Mouse (Mus musculus) ovary, adult 18-20 months (tissue): ENCODE data around the gene Hist1h3d.
"Not testable (repeated sequence)": the region's sequence is repeated elsewhere in the genome, so short reads cannot be mapped to it uniquely, and the experiment has no call there.

Experiments
- DNase-seq: peaks from one replicate; pipeline ENCODE4 v3.0.0; 2022; ENCODE audit warnings: low spot score, mixed read lengths

The Hist1h3d gene

DNA sequence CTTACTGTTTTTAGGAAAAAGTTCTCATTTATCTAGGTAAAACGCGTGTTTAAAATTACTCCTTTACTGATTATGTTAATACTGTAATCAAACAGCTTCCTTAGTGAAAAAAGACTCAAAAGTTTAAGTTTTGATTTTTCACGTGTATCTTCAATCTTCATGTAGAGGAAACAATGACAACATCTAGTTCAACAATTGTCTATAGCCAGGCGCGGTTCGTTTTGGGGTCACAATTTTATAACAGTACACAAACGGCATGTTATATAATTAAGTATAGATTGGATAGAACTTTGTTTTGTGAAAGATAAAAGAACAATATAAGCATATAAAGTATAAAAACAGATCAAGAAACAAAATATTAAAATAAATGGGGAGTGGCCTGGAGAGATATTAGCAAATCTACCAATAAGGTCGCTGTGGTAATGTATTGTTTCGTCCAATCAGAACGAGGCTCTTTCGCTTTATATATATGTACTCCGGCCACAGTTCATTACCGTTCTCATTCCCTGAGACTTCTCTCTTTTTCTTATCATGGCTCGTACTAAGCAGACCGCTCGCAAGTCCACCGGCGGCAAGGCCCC is at the start of gene Hist1h3d:
TSS of gene Hist1h3d (plus strand) at position 493 of the 581 bp plus-strand sequence.
- no peak for DNase-seq

DNA sequence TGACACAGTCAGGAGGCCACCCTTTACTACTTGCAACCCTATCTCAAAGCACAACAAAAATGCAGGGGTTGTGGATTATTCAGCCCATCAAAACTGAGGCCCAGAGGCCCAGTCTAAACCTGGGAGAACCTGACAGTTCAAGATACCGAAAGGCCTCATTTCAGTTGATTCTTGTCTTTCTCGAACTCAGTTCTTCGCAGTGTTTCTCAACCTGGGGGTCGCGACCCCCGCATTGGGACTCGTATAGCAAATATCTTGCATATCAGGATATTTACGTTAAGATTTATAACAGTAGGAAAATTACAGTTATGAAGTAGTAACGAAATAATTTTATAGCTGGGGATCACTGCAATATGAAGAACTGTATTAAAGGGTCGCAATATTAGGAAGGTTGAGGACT is 49.7 kb upstream of the Hist1h3d start:
- DNase-seq, result no peak

DNA sequence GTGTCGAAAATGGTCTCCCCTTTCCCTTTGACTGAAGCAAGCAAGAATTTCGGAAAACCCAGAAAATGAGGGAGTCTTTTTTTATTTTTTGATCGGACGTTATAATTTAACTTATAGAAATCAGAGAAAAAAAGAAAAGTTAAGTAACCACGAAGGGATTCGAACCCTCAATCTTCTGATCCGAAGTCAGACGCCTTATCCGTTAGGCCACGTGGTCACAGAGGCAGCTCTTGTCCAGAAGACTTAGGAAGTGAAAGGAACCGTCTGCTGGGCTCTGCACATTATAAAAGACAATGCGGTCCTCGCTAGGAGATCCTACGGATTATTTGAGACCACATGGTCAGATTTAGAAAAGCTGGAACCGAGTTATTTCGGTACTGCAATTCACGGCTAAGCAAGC is 49.3 kb upstream of the Hist1h3d start:
- peak; percentile 75 for DNase-seq

DNA sequence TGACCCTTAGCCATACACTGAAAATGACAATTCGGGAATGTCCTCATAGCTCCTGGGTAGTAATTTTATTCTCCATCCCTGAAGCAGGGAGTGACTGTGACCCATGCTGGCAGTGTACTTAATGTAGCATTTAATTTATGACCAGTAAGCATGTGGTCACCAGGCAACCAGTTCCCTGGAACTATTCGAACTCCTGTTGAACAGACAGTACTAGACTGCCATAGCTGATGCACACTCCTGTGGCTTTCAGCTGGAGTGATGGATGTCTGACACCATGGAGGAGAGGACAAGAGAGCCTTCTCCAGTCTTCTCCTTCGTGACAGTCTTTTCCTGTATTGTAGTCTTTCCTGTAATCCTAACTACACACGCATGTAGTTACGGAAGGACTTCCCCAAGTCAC is 46.6 kb upstream of the Hist1h3d start:
- DNase-seq, result no peak

DNA sequence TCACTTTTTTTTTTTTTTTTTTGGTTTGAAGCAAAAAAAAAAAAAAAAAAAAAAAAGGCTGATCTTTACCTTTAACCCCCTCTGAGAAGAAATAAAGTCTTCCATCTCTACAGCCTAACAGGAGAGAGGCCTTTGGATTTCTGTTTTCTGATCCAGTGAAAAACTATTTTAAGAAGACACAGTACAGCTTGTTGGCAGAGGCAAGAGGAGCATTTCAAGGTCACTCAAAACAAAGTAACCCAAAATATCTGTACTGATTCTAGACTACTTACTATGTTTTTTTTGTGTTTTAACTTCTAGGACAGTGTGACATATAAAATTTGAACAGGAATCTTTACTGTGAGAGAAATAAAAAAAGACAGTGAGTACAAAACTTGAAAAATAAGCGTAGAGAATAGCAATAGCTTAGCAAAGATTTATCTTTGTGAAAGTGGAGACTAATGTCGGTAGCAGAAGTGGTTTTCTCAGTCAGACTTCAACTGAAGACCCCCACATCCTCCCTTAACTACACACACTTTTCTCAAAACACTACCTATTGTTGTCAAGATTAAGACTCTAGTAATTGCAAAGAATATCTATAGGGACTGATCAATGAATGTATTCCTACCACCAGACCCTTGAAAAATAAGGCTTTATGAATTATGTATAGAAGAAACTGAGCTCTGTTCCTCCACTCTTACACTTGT is 45.9 kb upstream of the Hist1h3d start:
- DNase-seq, result no peak

DNA sequence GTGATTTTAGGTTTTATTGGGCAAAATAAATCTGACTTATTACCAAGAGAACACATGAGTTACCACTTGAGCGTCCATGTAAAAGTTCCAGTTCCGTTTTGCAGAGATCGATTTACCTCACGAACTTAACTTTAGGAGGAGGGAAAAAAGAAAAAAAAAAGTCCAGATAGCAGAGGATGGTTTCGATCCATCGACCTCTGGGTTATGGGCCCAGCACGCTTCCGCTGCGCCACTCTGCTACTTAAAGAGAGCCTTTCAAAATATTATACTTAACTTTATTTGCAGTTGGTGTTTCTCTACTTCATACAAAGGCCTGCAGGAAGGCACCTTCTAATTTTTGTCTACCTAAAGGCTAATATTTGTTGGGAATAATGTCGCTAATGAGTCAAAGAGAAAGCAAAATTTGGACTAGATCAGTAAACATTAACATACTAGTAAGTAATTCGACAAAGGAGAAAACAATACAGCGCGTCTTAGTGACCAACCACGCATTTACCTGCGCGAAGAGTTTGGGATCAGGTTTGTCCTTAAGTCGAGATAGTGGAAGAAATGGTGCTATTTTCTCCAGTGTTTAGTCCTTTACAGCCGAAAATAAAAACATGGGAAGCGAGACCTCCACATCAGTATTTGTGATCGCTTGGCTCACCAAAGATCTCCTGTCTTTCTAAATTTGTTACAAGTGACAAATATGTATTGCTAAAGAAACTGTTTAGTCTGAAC is 45.2 kb upstream of the Hist1h3d start:
- DNase-seq, result no peak

DNA sequence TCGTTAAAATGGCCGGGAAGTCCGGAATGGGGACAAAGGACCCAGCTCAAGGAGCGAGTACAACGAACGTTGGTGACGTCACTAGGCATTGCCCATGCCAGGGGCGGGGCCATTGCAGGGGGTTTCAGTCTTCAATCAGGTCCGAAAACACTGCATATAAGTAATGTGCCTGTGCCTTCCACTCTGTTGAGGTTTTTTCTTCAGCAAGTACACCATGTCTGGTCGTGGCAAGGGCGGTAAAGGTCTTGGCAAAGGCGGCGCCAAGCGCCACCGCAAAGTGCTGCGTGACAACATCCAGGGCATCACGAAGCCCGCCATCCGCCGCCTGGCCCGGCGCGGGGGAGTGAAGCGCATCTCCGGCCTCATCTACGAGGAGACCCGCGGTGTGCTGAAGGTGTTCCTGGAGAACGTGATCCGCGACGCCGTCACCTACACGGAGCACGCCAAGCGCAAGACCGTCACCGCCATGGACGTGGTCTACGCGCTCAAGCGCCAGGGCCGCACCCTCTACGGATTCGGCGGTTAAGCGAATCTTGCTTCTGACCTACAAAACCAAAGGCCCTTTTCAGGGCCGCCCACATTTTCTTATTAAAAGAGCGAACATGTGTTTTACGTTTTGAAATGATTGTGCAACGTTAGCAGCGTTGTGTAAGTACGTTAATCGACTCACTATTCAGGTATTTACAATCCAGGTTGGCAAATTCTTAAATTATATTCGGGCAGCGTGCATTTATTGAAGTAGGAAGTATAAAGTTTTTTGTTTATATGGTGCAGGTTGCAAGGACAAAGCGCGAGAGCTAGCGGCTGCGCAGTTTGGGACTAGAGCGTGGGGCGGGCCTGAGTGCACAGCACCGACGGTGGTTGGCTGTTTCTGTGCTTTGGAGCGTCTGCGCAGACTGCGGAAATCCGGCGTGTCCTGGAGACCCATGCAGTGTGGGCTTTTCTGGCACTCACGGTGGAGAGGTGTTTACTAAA is 44.4 kb upstream of the Hist1h3d start, which contains the start of gene Hist1h4h:
TSS of gene Hist1h4h (plus strand) at position 150 of the 975 bp plus-strand sequence.
- DNase-seq, result peak; percentile 95

DNA sequence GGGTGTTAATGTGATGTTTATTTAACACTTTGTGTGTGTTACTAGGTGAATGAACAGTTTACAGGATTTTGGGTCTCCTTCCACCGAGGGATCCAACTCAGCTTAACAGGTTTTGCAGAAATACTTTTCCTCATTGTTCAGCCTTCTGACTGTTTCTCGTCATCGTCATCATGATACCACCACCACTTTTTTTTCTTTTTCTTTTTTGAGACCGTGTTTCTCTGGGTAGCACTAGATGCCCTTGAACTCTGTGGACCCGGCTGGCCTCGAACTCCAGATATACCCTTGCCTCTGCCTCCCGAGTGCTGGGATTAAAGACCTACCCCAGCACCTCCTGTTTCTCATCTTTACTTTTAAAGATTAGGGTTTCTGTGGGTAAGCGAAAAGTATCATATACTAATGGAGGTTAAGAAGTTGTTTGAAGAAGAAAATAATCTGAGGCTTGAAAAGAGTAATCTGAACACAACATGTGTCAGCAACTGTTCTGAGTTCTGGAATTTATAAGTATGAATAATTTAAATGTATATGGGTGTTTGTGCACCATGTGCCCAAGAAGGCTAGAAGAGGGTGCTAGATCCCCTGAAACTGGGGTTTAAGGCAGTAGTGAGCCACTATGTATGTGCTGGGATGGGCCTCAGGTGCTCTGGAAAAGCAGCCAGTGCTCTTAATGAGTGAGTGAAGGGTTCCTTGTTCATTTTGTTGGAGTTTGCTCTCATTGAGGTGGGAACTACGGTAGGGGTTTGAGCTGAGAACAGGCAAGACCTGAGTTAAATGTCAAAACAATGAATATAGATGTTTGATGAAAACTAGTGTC is 43.1 kb upstream of the Hist1h3d start:
- DNase-seq, result no peak

DNA sequence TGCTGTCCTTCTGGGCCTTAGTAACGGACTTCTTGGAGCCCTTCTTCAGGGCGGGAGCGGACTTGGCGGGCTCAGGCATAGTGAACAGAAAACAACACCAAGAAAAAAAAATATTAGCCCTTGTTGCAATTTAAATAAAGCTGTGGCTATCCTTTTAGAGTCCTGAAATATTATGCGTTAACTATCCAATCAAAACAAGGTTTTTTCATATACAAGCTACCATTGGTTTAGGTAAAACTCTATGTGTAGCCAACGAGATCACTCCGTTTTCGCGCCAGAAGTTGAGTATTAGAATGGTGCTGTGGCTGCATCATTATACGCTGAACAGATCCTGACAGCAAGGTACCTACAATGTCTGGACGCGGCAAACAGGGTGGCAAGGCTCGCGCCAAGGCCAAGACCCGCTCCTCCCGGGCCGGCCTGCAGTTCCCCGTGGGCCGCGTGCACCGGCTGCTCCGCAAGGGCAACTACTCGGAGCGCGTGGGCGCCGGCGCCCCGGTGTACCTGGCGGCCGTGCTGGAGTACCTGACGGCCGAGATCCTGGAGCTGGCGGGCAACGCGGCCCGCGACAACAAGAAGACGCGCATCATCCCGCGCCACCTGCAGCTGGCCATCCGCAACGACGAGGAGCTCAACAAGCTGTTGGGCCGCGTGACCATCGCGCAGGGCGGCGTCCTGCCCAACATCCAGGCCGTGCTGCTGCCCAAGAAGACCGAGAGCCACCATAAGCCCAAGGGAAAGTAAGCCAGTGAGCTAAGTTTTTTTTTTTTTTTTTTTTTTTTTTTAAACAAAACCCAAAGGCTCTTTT is 41.8 kb upstream of the Hist1h3d start, which contains the start of gene Hist1h2af:
TSS of gene Hist1h2af (plus strand) at position 347 of the 808 bp plus-strand sequence.
- DNase-seq, result peak; percentile 63

DNA sequence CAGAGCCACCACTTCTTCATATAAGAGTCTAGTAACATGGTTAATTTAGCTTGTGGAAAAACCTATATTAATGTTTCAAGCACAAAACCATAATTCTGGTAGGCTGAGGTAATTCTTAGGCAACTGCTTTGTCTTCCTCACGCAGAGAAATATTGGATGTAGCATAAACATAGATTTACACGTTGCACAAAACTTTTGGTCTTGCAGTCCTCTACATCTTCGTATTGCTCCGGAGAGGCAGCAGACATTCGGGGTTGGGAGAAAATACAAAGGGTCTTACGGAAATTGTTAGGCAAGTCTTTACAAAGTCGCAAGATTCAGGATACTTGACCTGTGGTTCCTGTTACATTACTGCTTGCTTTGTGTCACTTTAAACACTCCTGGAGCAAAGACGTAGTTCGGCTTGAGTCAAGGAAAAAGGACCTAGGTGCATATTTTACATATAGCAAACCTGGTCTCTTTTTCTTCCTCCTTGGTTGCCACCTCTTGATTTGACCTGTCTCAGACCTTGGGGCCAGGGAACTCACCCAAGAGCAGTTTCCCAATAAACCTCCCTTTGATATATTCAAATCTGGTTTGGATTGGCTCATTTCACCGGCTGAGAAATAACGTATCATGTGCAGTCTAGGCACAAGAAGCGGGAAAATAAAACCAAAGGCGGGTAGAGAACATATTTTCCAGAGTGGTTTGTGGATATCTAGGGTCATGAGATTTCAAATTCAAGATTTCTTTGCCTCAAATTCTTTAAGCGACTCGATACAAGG is 41.0 kb upstream of the Hist1h3d start:
- no peak for DNase-seq

DNA sequence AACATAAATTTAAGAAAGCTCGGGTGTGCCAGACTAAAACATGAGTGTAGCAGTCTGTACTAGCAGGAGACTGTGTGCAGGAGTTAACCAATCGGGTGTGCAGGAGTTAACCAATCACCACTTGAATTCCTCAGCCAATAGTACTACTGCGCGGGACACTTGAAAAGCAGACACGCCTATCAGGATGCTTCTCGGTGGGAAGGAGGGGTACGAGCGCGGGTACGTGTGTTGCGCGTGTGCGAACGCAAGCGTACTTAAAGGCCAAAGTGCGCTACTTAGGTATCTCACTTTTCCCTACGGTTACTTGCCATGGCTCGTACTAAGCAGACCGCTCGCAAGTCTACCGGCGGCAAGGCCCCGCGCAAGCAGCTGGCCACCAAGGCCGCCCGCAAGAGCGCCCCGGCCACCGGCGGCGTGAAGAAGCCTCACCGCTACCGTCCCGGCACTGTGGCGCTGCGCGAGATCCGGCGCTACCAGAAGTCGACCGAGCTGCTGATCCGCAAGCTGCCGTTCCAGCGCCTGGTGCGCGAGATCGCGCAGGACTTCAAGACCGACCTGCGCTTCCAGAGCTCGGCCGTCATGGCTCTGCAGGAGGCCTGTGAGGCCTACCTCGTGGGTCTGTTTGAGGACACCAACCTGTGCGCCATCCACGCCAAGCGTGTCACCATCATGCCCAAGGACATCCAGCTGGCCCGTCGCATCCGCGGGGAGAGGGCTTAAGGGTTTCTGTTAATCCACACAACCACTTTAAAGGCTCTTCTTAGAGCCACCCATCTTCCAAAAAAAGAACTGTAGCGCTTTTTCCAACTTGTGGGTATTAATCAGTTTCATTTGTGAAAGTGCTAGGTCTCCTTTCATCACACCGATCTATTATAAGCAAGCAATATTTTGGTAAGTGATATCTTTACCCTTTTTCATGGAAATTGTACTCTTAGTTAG is 40.2 kb upstream of the Hist1h3d start, which contains the start of gene Hist1h3g:
TSS of gene Hist1h3g (plus strand) at position 286 of the 939 bp plus-strand sequence.
- peak; percentile 83 for DNase-seq

DNA sequence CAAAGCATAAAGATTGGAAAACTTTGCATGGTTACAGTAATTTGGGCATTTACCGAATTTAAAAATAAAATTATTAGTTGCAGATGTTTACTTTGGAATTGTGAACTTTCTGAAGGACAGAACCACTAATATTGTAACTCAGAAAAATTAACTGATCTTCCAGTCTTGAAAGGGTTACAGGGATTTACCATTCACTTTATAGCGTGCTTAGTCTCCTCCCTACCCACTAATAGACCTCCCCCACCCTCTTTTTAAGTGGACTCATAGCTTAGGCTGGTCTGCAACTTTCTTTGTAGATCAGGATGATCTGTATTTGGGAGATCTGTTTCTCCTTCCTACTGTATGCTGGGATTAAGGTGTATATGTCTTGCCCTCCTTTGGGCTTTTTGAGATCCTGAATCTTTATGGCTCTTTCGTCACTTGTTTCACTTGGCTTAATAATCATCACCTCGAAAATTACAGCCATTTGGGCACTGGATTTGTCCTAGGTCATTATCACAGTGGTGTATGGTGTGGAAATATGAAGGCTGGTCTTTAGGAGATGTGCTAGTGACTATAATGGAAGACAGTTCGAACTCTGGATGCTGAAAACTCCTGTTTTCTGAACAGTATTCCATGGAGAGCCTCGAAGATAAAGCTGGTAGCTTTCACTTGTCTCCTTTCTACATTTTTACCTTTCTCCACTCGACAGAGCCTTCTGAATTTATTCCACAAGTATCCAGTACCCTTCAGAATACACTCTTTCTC is 39.3 kb upstream of the Hist1h3d start:
- DNase-seq, result no peak

DNA sequence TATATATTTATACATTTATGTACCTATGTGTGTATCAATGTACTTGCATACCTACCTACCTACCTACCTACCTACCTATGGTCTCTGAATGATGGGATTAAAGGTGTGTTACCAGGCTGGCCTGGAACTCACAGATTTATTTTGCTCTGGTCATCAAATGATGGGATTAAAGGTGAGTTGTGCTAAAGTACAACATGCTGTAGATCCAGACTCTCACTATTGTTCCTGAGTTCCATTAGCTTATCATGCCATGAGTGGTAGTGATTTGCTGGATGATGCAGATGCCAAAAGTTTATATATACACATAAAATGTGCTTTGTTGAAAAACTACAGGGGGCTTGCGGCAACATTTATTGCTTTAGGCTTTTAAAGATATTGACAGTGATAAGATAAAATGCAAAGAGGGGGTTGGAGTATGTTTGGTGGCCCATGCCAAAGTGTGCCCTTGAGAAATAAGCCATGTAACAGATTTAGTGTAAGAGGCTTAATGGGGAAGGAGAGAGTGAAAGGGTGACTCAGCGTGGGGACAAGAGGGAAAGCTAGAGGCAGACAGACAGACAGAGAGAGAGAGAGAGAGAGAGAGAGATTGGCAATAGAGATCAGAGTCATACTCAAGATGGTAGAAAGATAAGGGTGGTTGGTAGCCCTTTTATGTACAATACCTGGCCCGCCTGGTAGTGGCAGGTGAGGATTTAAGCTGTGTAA is 38.4 kb upstream of the Hist1h3d start:
- no peak for DNase-seq

DNA sequence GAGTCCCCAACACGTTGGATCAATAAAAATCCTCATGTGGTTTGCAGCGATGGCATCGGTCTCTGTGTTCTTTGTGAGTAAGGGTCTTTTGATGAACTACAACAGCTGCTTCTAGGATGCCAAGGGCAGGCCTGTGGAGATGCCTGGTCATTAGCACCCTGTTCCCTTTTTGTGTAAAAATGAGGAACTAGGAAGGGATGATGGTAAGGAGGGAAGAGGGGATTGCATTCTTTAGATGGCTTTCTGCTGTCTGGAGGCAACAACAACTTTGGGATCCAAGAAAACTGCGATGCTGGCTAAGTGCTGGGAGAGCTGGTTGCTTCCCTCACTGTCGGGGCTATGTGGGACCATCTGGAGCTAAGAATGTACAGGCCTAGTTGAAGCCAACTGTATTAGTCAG is 37.3 kb upstream of the Hist1h3d start:
- DNase-seq, result no peak

DNA sequence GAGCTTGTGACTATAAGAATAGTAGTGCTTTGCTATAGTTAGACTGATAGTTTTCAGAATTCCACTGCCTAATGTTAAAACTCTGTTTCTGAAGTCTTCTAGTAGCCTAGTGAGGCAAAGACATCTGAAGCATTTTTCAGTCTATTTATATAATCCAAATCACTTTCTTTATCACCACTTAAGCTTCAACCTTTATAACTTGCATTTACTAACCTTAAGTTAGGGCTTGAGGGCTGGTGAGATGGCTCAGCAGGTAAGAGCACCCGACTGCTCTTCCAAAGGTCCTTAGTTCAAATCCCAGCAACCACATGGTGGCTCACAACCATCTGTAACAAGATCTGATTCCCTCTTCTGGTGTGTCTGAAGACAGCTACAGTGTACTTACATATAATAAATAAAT is 35.7 kb upstream of the Hist1h3d start:
- not testable (repeated sequence) for DNase-seq

DNA sequence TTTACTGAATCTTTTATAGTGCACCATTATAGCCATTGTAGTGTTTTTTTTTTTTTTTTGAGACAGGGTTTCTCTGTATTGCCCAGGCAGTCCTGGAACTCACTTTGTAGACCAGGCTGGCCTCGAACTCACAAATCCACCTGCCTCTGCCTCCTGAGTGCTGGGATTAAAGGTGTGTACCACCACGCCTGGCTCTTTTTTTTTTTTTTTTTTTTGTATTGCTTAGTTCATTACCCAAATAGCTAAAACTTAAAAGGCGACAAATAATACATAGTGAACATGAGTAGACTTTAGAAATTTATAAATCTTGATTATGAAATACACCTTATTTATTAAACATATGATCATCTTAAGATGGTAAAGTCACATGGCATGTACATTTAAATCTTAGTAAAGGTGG is 34.1 kb upstream of the Hist1h3d start:
- DNase-seq, result no peak
